Mouse (Mus musculus): ENCODE results near the gene Aup1. TPM values are rescaled to one million over a fixed set of nuclear protein-coding genes. Genes with fewer than 3 reads are reported as not detected.
A peak's percentile ranks its signal among the peaks of the same experiment; 100 is the strongest.

Gene Aup1
- polyA plus RNA-seq, 1 experiment, result 166 TPM

GRCm38 (mm10) chr6:83087205-83087925 lies 33.0 kb downstream of the Aup1 start:
- H3ac ChIP-seq (ENCODE audit: control insufficient read depth, insufficient read length, low read depth), result no peak overlapping the region
- no peak for TF ChIP-seq MAX (IDR thresholded peaks at IDR 0.05)
- no peak for TF ChIP-seq CTCF (IDR thresholded peaks at IDR 0.05; ENCODE audit: control insufficient read depth, insufficient read depth, insufficient read length)
- no peak for TF ChIP-seq MYOG (IDR thresholded peaks at IDR 0.05; ENCODE audit: control insufficient read depth, extremely low read depth, insufficient read length)
- H3K79me2 ChIP-seq (ENCODE audit: control insufficient read depth, insufficient read depth), result no peaks in the 10 kb centered on the region
- no peak overlapping the region for H3K4me3 ChIP-seq (ENCODE audit: insufficient read depth, poor library complexity, severe bottlenecking)
- H3K27me3 ChIP-seq (ENCODE audit: control insufficient read depth, insufficient read depth, insufficient read length), result peaks cover 48% of the 10 kb centered on the region
- no peaks in the 10 kb centered on the region for H3K79me3 ChIP-seq (ENCODE audit: low read depth)
- no peaks in the 10 kb centered on the region for H3K36me3 ChIP-seq (ENCODE audit: control insufficient read depth, insufficient read depth)

- TF ChIP-seq USF1 (IDR thresholded peaks at IDR 0.05; ENCODE audit: low read depth), result no peak
- Histone ChIP-seq H3ac (ENCODE audit: control insufficient read depth, insufficient read length, low read depth) (no peak overlapping the region), H3K79me2 (ENCODE audit: control insufficient read depth, insufficient read depth) (no peaks in the 10 kb centered on the region), H3K4me3 (ENCODE audit: insufficient read depth, poor library complexity, severe bottlenecking) (no peak overlapping the region), H3K36me3 (ENCODE audit: control insufficient read depth, insufficient read depth) (no peaks in the 10 kb centered on the region), H3K79me3 (ENCODE audit: low read depth) (no peaks in the 10 kb centered on the region), H3K27me3 (ENCODE audit: control insufficient read depth, insufficient read depth, insufficient read length) (peaks cover 52% of the 10 kb centered on the region)
These were observed 33.6 kb downstream of the Aup1 start for GRCm38 (mm10) chr6:83087926-83088260.

DNA sequence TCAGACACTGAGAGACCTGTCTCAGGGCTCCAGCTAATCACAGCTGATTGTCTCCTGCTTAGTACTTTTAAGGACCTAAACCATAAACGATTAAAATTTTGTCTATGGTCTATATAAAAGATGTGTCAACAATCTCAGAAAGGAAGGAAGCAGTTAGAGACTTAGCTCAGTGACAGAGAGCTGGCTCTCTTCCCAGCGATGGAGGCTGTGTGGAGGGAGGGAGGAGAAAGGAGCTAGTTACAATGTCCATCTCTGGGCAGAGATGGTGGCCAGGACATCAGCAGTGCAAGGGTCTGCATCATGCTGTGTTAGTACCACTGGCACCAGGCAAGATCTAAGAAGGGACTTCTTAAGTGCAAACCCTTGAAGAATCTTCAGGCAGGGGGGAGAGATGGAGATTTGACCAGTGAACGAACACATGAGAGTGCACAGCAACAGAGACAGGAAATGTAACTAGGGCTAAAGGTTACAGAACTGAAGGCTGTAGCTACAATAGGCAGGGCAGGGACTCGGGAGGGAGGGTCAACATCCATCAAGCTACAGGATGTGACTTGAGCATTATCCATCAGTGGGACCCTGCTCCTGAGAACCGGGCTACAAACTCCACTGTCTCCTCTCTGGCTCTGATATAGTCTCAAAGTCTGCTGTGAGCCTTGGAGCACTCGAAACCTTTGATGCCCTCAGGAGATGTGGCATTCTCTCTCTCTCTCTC lies 38.3 kb downstream of the Aup1 start:
- Histone ChIP-seq H3K27me3 (ENCODE audit: control insufficient read depth, insufficient read depth, insufficient read length) (peaks cover 33% of the 10 kb centered on the region), H3K36me3 (ENCODE audit: control insufficient read depth, insufficient read depth) (no peaks in the 10 kb centered on the region), H3ac (ENCODE audit: control insufficient read depth, insufficient read length, low read depth) (no peak overlapping the region), H3K79me3 (ENCODE audit: low read depth) (no peaks in the 10 kb centered on the region), H3K79me2 (ENCODE audit: control insufficient read depth, insufficient read depth) (no peaks in the 10 kb centered on the region), H3K4me3 (ENCODE audit: insufficient read depth, poor library complexity, severe bottlenecking) (no peak overlapping the region)
- no peak for TF ChIP-seq USF1 (IDR thresholded peaks at IDR 0.05; ENCODE audit: low read depth)
- no peak for TF ChIP-seq CEBPB (IDR thresholded peaks at IDR 0.05; ENCODE audit: low read depth)
- no peak for TF ChIP-seq MYOD1 (IDR thresholded peaks at IDR 0.05; ENCODE audit: control insufficient read depth, insufficient read length, low read depth)
- no peak for TF ChIP-seq FOSL1 (IDR thresholded peaks at IDR 0.05; ENCODE audit: insufficient read depth, low read length, poor library complexity, severe bottlenecking)
- TF ChIP-seq MAX (IDR thresholded peaks at IDR 0.05), result no peak
- TF ChIP-seq CTCF (IDR thresholded peaks at IDR 0.05; ENCODE audit: control insufficient read depth, insufficient read depth, insufficient read length), result no peak
- no peak for TF ChIP-seq MYOG (IDR thresholded peaks at IDR 0.05; ENCODE audit: control insufficient read depth, extremely low read depth, insufficient read length)

- H3K27me3 ChIP-seq (ENCODE audit: control insufficient read depth, insufficient read depth, insufficient read length), result peaks cover 7% of the 10 kb centered on the region
- no peak overlapping the region for H3K4me3 ChIP-seq (ENCODE audit: insufficient read depth, poor library complexity, severe bottlenecking)
- H3K79me3 ChIP-seq (ENCODE audit: low read depth), result no peaks in the 10 kb centered on the region
- TF ChIP-seq MYOD1 (IDR thresholded peaks at IDR 0.05; ENCODE audit: control insufficient read depth, insufficient read length, low read depth), result no peak
- TF ChIP-seq MAX (IDR thresholded peaks at IDR 0.05), result no peak
- TF ChIP-seq USF1 (IDR thresholded peaks at IDR 0.05; ENCODE audit: low read depth), result no peak
- TF ChIP-seq CTCF (IDR thresholded peaks at IDR 0.05; ENCODE audit: control insufficient read depth, insufficient read depth, insufficient read length), result no peak
- no peak for TF ChIP-seq FOSL1 (IDR thresholded peaks at IDR 0.05; ENCODE audit: insufficient read depth, low read length, poor library complexity, severe bottlenecking)
- no peak overlapping the region for H3ac ChIP-seq (ENCODE audit: control insufficient read depth, insufficient read length, low read depth)
- no peaks in the 10 kb centered on the region for H3K79me2 ChIP-seq (ENCODE audit: control insufficient read depth, insufficient read depth)
- H3K36me3 ChIP-seq (ENCODE audit: control insufficient read depth, insufficient read depth), result no peaks in the 10 kb centered on the region
These were observed 41.6 kb downstream of the Aup1 start for GRCm38 (mm10) chr6:83095968-83096367.

GRCm38 (mm10) chr6:83098411-83098810 lies 44.1 kb downstream of the Aup1 start:
- Histone ChIP-seq H3K79me2 (ENCODE audit: control insufficient read depth, insufficient read depth) (no peaks in the 10 kb centered on the region), H3K79me3 (ENCODE audit: low read depth) (no peaks in the 10 kb centered on the region), H3K4me3 (ENCODE audit: insufficient read depth, poor library complexity, severe bottlenecking) (no peak overlapping the region), H3K27me3 (ENCODE audit: control insufficient read depth, insufficient read depth, insufficient read length) (peaks cover 4% of the 10 kb centered on the region), H3ac (ENCODE audit: control insufficient read depth, insufficient read length, low read depth) (no peak overlapping the region), H3K36me3 (ENCODE audit: control insufficient read depth, insufficient read depth) (no peaks in the 10 kb centered on the region)
- TF ChIP-seq USF1 (IDR thresholded peaks at IDR 0.05; ENCODE audit: low read depth), result no peak

GRCm38 (mm10) chr6:83101316-83101687 lies 47.0 kb downstream of the Aup1 start, which contains the start of the genes Ccdc142 and Gm42688:
TSS of gene Ccdc142 (plus strand) at chr6:83101601.
TSS of gene Gm42688 (plus strand) at chr6:83101617.
- no peaks in the 10 kb centered on the region for H3K79me2 ChIP-seq (ENCODE audit: control insufficient read depth, insufficient read depth)
- H3K79me3 ChIP-seq (ENCODE audit: low read depth), result no peaks in the 10 kb centered on the region
- peak within 1 kb of the TSS; percentile 51 for H3K4me3 ChIP-seq (ENCODE audit: insufficient read depth, poor library complexity, severe bottlenecking)
- H3K36me3 ChIP-seq (ENCODE audit: control insufficient read depth, insufficient read depth), result no peaks in the 10 kb centered on the region
- peak within 1 kb of the TSS; percentile 90 for H3ac ChIP-seq (ENCODE audit: control insufficient read depth, insufficient read length, low read depth)
- TF ChIP-seq MYOD1 (IDR thresholded peaks at IDR 0.05; ENCODE audit: control insufficient read depth, insufficient read length, low read depth) (no peak), FOSL1 (IDR thresholded peaks at IDR 0.05; ENCODE audit: insufficient read depth, low read length, poor library complexity, severe bottlenecking) (no peak), MYOG (IDR thresholded peaks at IDR 0.05; ENCODE audit: control insufficient read depth, extremely low read depth, insufficient read length) (no peak), USF1 (IDR thresholded peaks at IDR 0.05; ENCODE audit: low read depth) (peak; percentile 49), CEBPB (IDR thresholded peaks at IDR 0.05; ENCODE audit: low read depth) (no peak), MAX (IDR thresholded peaks at IDR 0.05) (no peak), CTCF (IDR thresholded peaks at IDR 0.05; ENCODE audit: control insufficient read depth, insufficient read depth, insufficient read length) (peak; percentile 9)
- no peaks in the 10 kb centered on the region for H3K27me3 ChIP-seq (ENCODE audit: control insufficient read depth, insufficient read depth, insufficient read length)

Data from C2C12 (cell line).